In genomic region chr13:39924366-39924765, GRCm38 (mm10) we compare ENCODE assay signal across 12 mouse cellular contexts.
"Had no signal": no experiment of that assay in that cellular context is flagged by ENCODE, and none has a peak within 500 bp of the region (broad histone marks: within the 10 kb centered on the region; RNA-seq: fewer than 3 reads in every experiment).

No protein-coding gene starts in this region.

- DNase-seq: retina, postnatal 1 day; right cerebral cortex, adult 18-20 months; right cerebral cortex, postnatal 14 days; right cerebral cortex, postnatal 25 days; right cerebral cortex, postnatal 4 days; spleen, adult 18-20 months; thymus, adult 18-20 months; thymus, adult 2 months; thymus, postnatal 14 days; thymus, postnatal 25 days; thymus, postnatal 36 days; thymus, postnatal 4 days had no signal
